ENCODE assay signal across 24 mouse cellular contexts in genomic region chr5:17879924-17880323, GRCm38 (mm10). TPM values are rescaled to one million over a fixed set of nuclear protein-coding genes. Genes with fewer than 3 reads are reported as not detected.
A peak's percentile ranks its signal among the peaks of the same experiment; 100 is the strongest.
DNase-seq lines count a peak whose midpoint lies in the region; ATAC-seq and TF ChIP-seq lines count a peak whose summit lies in the region.
"Had no signal": no experiment of that assay in that cellular context is flagged by ENCODE, and none has a peak within 500 bp of the region (broad histone marks: within the 10 kb centered on the region; RNA-seq: fewer than 3 reads in every experiment).

No protein-coding gene starts in this region.

- H3K4me1 ChIP-seq in heart, embryonic 15.5 days (replicated peaks), result peaks cover 7% of the 10 kb centered on the region; the same call in 1 of the 2 replicates
- no peaks in the 10 kb centered on the region for H3K4me1 ChIP-seq in CH12.LX (ENCODE audit: control insufficient read depth in 1 of 2, insufficient read depth in 2 of 2)
- 0 out of 2 replicates have a peak, but pooled peaks cover 3% of the 10 kb centered on the region for H3K4me1 ChIP-seq in intestine, postnatal 0 days (replicated peaks; ENCODE audit: control insufficient read depth, insufficient read depth, low read length)
- H3K4me1 ChIP-seq: hindbrain, embryonic 10.5 days; limb, embryonic 12.5 days; liver, embryonic 12.5 days; midbrain, embryonic 10.5 days had no signal

- no peak for TF ChIP-seq RAD21 in CH12.LX (IDR thresholded peaks at IDR 0.05; ENCODE audit: low read depth, low read length)

- TF ChIP-seq EP300 in CH12.LX (IDR thresholded peaks at IDR 0.05; ENCODE audit: low read length), result 0 out of 2 replicates have a peak, but pooled peaks have one; percentile 14

- H3K4me2 ChIP-seq in heart, embryonic 15.5 days, result no peak overlapping the region
- no peak overlapping the region for H3K4me2 ChIP-seq in CH12.LX (ENCODE audit: insufficient read depth, low read depth, poor library complexity, severe bottlenecking)
- no peak overlapping the region for H3K4me2 ChIP-seq in intestine, postnatal 0 days (replicated peaks; ENCODE audit: low read depth)
- H3K4me2 ChIP-seq: limb, embryonic 12.5 days; liver, embryonic 12.5 days had no signal

- H3K9me3 ChIP-seq in heart, embryonic 15.5 days (replicated peaks), result no peaks in the 10 kb centered on the region
- H3K9me3 ChIP-seq in CH12.LX (replicated peaks; ENCODE audit: low read length), result no peaks in the 10 kb centered on the region
- H3K9me3 ChIP-seq in intestine, postnatal 0 days (ENCODE audit: control insufficient read depth), result no peaks in the 10 kb centered on the region
- H3K9me3 ChIP-seq: heart, embryonic 10.5 days; hindbrain, embryonic 10.5 days; limb, embryonic 12.5 days; liver, embryonic 12.5 days; midbrain, embryonic 10.5 days had no signal

- H3K36me3 ChIP-seq in heart, embryonic 15.5 days, result no peaks in the 10 kb centered on the region
- H3K36me3 ChIP-seq in CH12.LX (replicated peaks in 1 of 2; ENCODE audit: control insufficient read depth in 1 of 2, insufficient read depth in 1 of 2, low read length in 1 of 2), result no peaks in the 10 kb centered on the region
- H3K36me3 ChIP-seq in intestine, postnatal 0 days (ENCODE audit: control insufficient read depth, insufficient read depth), result no peaks in the 10 kb centered on the region
- H3K36me3 ChIP-seq: heart, embryonic 10.5 days; hindbrain, embryonic 10.5 days; limb, embryonic 12.5 days; liver, embryonic 12.5 days; midbrain, embryonic 10.5 days had no signal

- H3K27ac ChIP-seq in heart, embryonic 15.5 days, result peak overlapping the region; percentile 61
- no peak overlapping the region for H3K27ac ChIP-seq in CH12.LX (ENCODE audit: insufficient read depth, low read depth)
- H3K27ac ChIP-seq in intestine, postnatal 0 days (ENCODE audit: low read depth, low read length), result no peak overlapping the region
- H3K27ac ChIP-seq: hindbrain, embryonic 10.5 days; hindbrain, postnatal 0 days; kidney, postnatal 0 days; limb, embryonic 12.5 days; liver, embryonic 12.5 days; midbrain, embryonic 10.5 days had no signal

- no peak for ATAC-seq in heart, embryonic 15.5 days (replicated peaks; ENCODE audit: insufficient number of reproducible peaks, insufficient read depth, low FRiP score, low read depth)
- peak; percentile 60 for ATAC-seq in intestine, postnatal 0 days
- ATAC-seq: forebrain, postnatal 0 days; hindbrain, postnatal 0 days; liver, embryonic 12.5 days; midbrain, embryonic 16.5 days had no signal

- 88% methylated on average over 1 of the region's 1 CpGs for WGBS in heart, embryonic 15.5 days
- 72% methylated on average over 1 of the region's 1 CpGs for WGBS in intestine, postnatal 0 days

- no peak for DNase-seq in heart, postnatal 4 days
- DNase-seq in 3T3-L1 (ENCODE audit: low read depth, low spot score), result peak; percentile 12
- no peak for DNase-seq in CH12.LX (ENCODE audit: extremely low read depth)
- DNase-seq in kidney, adult 11 months, result no peak
- DNase-seq in left cerebral cortex, postnatal 25 days (ENCODE audit: low spot score in 2 of 2), result no peak
- DNase-seq in right cerebral cortex, postnatal 4 days, result no peak
- DNase-seq: adrenal gland, postnatal 14 days; cerebellum, adult 11 months; cerebellum, adult 9-11 months; forebrain, postnatal 0 days; gastrocnemius, postnatal 36 days; kidney, adult 2 months; lung, adult 2 months; lung, postnatal 36 days had no signal

- no peak overlapping the region for H3K4me3 ChIP-seq in heart, embryonic 15.5 days
- H3K4me3 ChIP-seq in CH12.LX (replicated peaks in 1 of 3; ENCODE audit: low read depth in 2 of 3, low read length in 2 of 3, poor library complexity in 1 of 3), result no peak overlapping the region
- H3K4me3 ChIP-seq in intestine, postnatal 0 days (ENCODE audit: low read depth, low read length), result no peak overlapping the region
- H3K4me3 ChIP-seq: heart, embryonic 10.5 days; hindbrain, embryonic 10.5 days; limb, embryonic 12.5 days; liver, embryonic 12.5 days; midbrain, embryonic 10.5 days had no signal

- no peak for TF ChIP-seq CTCF in CH12.LX (conservative IDR thresholded peaks at IDR 0.05 in 1 of 2, IDR thresholded peaks at IDR 0.05 in 1 of 2; ENCODE audit: low read depth in 2 of 2, low read length in 2 of 2)
- TF ChIP-seq CTCF in intestine, postnatal 0 days (IDR thresholded peaks at IDR 0.05; ENCODE audit: low read depth), result no peak

- TF ChIP-seq POLR2A in CH12.LX (IDR thresholded peaks at IDR 0.05; ENCODE audit: low read depth, low read length), result no peak

- no peaks in the 10 kb centered on the region for H3K79me2 ChIP-seq in CH12.LX (replicated peaks; ENCODE audit: control insufficient read depth, extremely low read depth, insufficient read depth, poor library complexity, severe bottlenecking)

- intact Hi-C loops in left cerebral cortex, postnatal 25 days (cut with DNase I), result no loop called here

- dilution Hi-C loops in CH12.LX (cut with MboI; ENCODE audit: extremely low pct_ligation_motif_present, extremely low pct_unique_long_range_greater_than_20kb, low sequenced_read_pairs), result no loop called here

- in situ Hi-C loops in CH12.LX (cut with MboI; ENCODE audit: low pct_ligation_motif_present, low pct_unique_long_range_greater_than_20kb, low sequenced_read_pairs), result no loop called here

- H3K27me3 ChIP-seq in heart, embryonic 15.5 days, result no peaks in the 10 kb centered on the region
- H3K27me3 ChIP-seq in CH12.LX (replicated peaks), result no peaks in the 10 kb centered on the region
- H3K27me3 ChIP-seq in intestine, postnatal 0 days (replicated peaks; ENCODE audit: control insufficient read depth, insufficient read depth, low read length), result no peaks in the 10 kb centered on the region
- H3K27me3 ChIP-seq: limb, embryonic 12.5 days; liver, embryonic 12.5 days had no signal

- no peak overlapping the region for H3K9ac ChIP-seq in heart, embryonic 15.5 days
- H3K9ac ChIP-seq in CH12.LX (ENCODE audit: insufficient read depth, low read depth), result no peak overlapping the region
- H3K9ac ChIP-seq in intestine, postnatal 0 days (ENCODE audit: low read depth, low read length), result no peak overlapping the region
- H3K9ac ChIP-seq: forebrain, postnatal 0 days; limb, embryonic 12.5 days; liver, embryonic 12.5 days had no signal

TF ChIP-seq in CH12.LX, 34 proteins besides CTCF, POLR2A, EP300 and RAD21:
- TF ChIP-seq RCOR1 (conservative IDR thresholded peaks at IDR 0.05; ENCODE audit: low read depth, low read length) (no peak), ETS1 (conservative IDR thresholded peaks at IDR 0.05; ENCODE audit: low read depth, low read length) (no peak), JUN (IDR thresholded peaks at IDR 0.05; ENCODE audit: insufficient read depth, low read depth, low read length) (no peak), JUND (conservative IDR thresholded peaks at IDR 0.05; ENCODE audit: low read depth, low read length) (no peak), CHD2 (IDR thresholded peaks at IDR 0.05; ENCODE audit: low read length) (no peak), ZNF384 (IDR thresholded peaks at IDR 0.05; ENCODE audit: low read depth, low read length) (no peak), ZMIZ1 (IDR thresholded peaks at IDR 0.05; ENCODE audit: low read depth, low read length) (no peak), NELFE (IDR thresholded peaks at IDR 0.05; ENCODE audit: low read depth, low read length) (no peak), USF2 (conservative IDR thresholded peaks at IDR 0.05; ENCODE audit: low read depth, low read length) (no peak), E2F4 (IDR thresholded peaks at IDR 0.05; ENCODE audit: insufficient replicate concordance, low read depth, low read length) (no peak), PAX5 (IDR thresholded peaks at IDR 0.05; ENCODE audit: low read length) (no peak), UBTF (IDR thresholded peaks at IDR 0.05; ENCODE audit: low read depth, low read length) (no peak), ZKSCAN1 (IDR thresholded peaks at IDR 0.05; ENCODE audit: borderline replicate concordance, low read depth, low read length) (no peak), ELF1 (IDR thresholded peaks at IDR 0.05; ENCODE audit: low read depth, low read length) (no peak), TCF12 (IDR thresholded peaks at IDR 0.05; ENCODE audit: low read depth, low read length) (no peak), USF1 (IDR thresholded peaks at IDR 0.05; ENCODE audit: low read depth, low read length) (no peak)
TF ChIP-seq in CH12.LX: peak in this region for 0.

RNA-seq across cellular contexts. Expression of gene Cd36, which starts 8.7 kb away (rescaled TPM):
- polyA plus RNA-seq in heart, embryonic 15.5 days (2015; fragmentation: Nextera tagmentation; extraction: Ambion mirVana), result 125 and 164 TPM in 2 replicates
- 1,000 to 10,000 TPM; 1,072 to 1,101 TPM for total RNA-seq in heart, postnatal 4 days (2021)
- 145 and 189 TPM in 2 replicates for total RNA-seq in CH12.LX (2012; rRNA removed)
- total RNA-seq in CH12.LX (2014; rRNA removed), result 690 and 774 TPM in 2 replicates
- polyA plus RNA-seq in CH12.LX (2012; ENCODE audit: insufficient read length, low read depth), result 608 and 652 TPM in 2 replicates
- 178 and 199 TPM in 2 replicates for polyA plus RNA-seq in intestine, postnatal 0 days (2015; fragmentation: Nextera tagmentation; extraction: Ambion mirVana)
- total RNA-seq in left cerebral cortex, postnatal 25 days (2021), result 1 to 10 TPM; 2.2 to 2.7 TPM

Comparison
In these comparisons a context has a peak if more than half of its experiments do, and no peak if none do; other contexts are left out.
1. RNA of gene Cd36, which starts 8.7 kb away (total RNA-seq): 1,072 to 1,101 TPM in heart, postnatal 4 days and 145 to 774 TPM in CH12.LX; 2.2 to 2.7 TPM in left cerebral cortex, postnatal 25 days; every median in the first group is over 10 times any median in the second.